Mouse (Mus musculus) thymus, adult 2 months (tissue): ENCODE measurements around the gene Nav1. TPM values are rescaled to one million over a fixed set of nuclear protein-coding genes. Genes with fewer than 3 reads are reported as not detected.

Source experiments
- DNase-seq: peaks from one replicate; pipeline ENCODE4 v3.0.0; 2021
- H3K27ac ChIP-seq: fragments of 200-500 bp; 2 replicates; pipeline ENCODE4 v1.5.1; 2012; ENCODE audit warnings: low read length, control low read depth; ENCODE audit not compliant: control insufficient read depth, insufficient read depth
- H3K27me3 ChIP-seq: fragments of 200-500 bp; 2 replicates; pipeline ENCODE4 v1.6.1; 2012; ENCODE audit warnings: mild to moderate bottlenecking, low read length, moderate library complexity, mixed read lengths; ENCODE audit not compliant: control insufficient read depth, insufficient read depth
- H3K36me3 ChIP-seq: fragments of 200-500 bp; 2 replicates; pipeline ENCODE4 v1.6.1; 2012; ENCODE audit warnings: mild to moderate bottlenecking, low read length, moderate library complexity; ENCODE audit not compliant: control insufficient read depth, insufficient read depth
- H3K4me1 ChIP-seq: fragments of 200-500 bp; replicated peaks from 2 replicates; pipeline ENCODE4 v1.6.1; 2012; ENCODE audit warnings: low read length; ENCODE audit not compliant: control insufficient read depth, insufficient read depth
- H3K4me3 ChIP-seq: fragments of 200-500 bp; 2 replicates; pipeline ENCODE4 v1.5.1; 2012; ENCODE audit warnings: mild to moderate bottlenecking, low read length, control low read depth, moderate library complexity; ENCODE audit not compliant: control insufficient read depth, insufficient read depth
- CTCF ChIP-seq: fragments of 200-500 bp; IDR thresholded peaks from 2 replicates; pipeline ENCODE4 v1.5.1; 2012; ENCODE audit warnings: mild to moderate bottlenecking, control low read depth, low read length, moderate library complexity, borderline replicate concordance; ENCODE audit not compliant: control insufficient read depth, poor library complexity, insufficient read depth; ENCODE audit errors: extremely low read depth
- POLR2A ChIP-seq: fragments of 200-500 bp; IDR thresholded peaks from 2 replicates; pipeline ENCODE4 v1.6.1; 2012; ENCODE audit warnings: mild to moderate bottlenecking, low read length, control low read depth, moderate library complexity; ENCODE audit not compliant: control insufficient read depth, poor library complexity, insufficient read depth; ENCODE audit errors: extremely low read depth
- WGBS: fragments of 180-500 bp; shearing (Covaris S2); methylation state at CpG from one replicate; pipeline ENCODE4 v1.1.7; 2018; 5-methylcytosine and 5-hydroxymethylcytosine counted together
- polyA plus RNA-seq: library from polyadenylated mRNA; depleted of rRNA; stranded (reverse); fragments of >200 nt; gene quantifications from 2 replicates; pipeline ENCODE4 v1.2.3, GENCODE M21; 2012

Gene Nav1
- polyA plus RNA-seq, 1 experiment: 8.7 TPM

DNA sequence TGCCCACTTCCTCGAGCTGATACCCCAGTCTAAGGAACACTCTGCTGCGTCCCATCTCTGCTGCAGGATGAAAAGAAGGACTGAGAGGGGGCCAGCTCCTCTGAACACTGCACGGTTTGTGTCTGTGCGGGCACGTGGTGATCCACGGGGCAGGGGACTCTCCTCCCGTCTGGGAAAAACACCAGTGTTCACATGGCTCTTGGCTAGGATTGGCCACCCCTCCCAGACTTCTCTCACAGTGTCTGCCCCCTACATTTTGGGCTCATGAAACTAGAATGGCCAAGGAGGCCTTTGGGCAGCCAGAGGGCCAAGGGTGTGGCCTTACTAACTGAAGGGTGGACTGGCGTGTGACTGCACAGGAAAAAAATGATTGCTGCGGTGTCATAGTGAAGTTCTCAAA, 125.4 kb downstream of the Nav1 start:
- 94% methylated on average over 9 of the region's 9 CpGs for WGBS
- no peaks in the 10 kb centered on the region for H3K4me1 ChIP-seq
- no peaks in the 10 kb centered on the region for H3K27me3 ChIP-seq
- no peak for DNase-seq
- no peak for TF ChIP-seq CTCF
- TF ChIP-seq POLR2A: no peak
- H3K4me3 ChIP-seq: no peak overlapping the region
- no peaks in the 10 kb centered on the region for H3K36me3 ChIP-seq
- no peak overlapping the region for H3K27ac ChIP-seq

DNA sequence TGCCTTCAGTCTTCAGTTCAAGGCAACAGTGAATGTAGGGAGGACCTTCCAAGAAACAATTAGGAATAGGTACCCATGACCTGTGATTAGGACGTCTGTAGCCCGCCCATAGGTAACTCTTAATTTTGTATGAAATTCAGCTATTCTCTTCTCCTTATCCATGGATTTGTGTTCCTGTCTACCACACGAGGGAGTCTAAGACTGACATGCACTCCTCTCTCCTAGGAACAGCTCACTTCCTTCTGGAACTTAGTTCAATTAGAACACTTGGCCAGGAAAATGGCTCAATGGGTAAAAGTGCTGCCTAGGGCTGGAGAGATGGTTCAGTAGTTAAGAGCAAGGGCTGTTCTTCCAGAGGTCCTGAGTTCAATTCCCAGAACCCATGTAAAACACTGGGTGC, 126.3 kb downstream of the Nav1 start:
- 85% methylated on average over 3 of the region's 3 CpGs for WGBS

DNA sequence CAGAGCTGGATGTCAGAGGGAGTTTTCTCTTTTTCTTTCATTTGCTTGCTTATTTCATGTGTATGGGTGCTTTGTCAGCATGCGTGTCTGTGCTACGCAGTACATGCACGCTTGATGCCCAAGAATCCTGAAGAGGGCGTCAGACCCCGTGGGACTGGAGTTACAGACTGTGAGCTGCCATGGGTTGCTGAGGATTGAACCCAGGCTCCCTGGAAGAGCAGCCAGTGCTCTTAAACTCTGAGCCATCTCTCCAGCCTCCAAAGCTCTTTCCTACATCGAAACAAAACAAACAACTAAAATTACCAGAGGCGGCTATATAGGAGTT, 131.6 kb downstream of the Nav1 start:
- no peaks in the 10 kb centered on the region for H3K27me3 ChIP-seq
- 94% methylated on average over 7 of the region's 7 CpGs for WGBS
- no peak overlapping the region for H3K4me3 ChIP-seq
- 0 out of 2 replicates have a peak, but pooled peaks cover 5% of the 10 kb centered on the region for H3K4me1 ChIP-seq
- no peak for TF ChIP-seq CTCF
- no peak for TF ChIP-seq POLR2A
- DNase-seq: no peak
- no peaks in the 10 kb centered on the region for H3K36me3 ChIP-seq
- H3K27ac ChIP-seq: no peak overlapping the region

More for the DNA sequence above, 126.3 kb downstream of the Nav1 start:
- Histone ChIP-seq H3K4me1 (0 out of 2 replicates have a peak, but pooled peaks cover 3% of the 10 kb centered on the region), H3K27ac (no peak overlapping the region), H3K27me3 (no peaks in the 10 kb centered on the region), H3K4me3 (no peak overlapping the region), H3K36me3 (no peaks in the 10 kb centered on the region)
- TF ChIP-seq CTCF: no peak
- no peak for TF ChIP-seq POLR2A
- no peak for DNase-seq

DNA sequence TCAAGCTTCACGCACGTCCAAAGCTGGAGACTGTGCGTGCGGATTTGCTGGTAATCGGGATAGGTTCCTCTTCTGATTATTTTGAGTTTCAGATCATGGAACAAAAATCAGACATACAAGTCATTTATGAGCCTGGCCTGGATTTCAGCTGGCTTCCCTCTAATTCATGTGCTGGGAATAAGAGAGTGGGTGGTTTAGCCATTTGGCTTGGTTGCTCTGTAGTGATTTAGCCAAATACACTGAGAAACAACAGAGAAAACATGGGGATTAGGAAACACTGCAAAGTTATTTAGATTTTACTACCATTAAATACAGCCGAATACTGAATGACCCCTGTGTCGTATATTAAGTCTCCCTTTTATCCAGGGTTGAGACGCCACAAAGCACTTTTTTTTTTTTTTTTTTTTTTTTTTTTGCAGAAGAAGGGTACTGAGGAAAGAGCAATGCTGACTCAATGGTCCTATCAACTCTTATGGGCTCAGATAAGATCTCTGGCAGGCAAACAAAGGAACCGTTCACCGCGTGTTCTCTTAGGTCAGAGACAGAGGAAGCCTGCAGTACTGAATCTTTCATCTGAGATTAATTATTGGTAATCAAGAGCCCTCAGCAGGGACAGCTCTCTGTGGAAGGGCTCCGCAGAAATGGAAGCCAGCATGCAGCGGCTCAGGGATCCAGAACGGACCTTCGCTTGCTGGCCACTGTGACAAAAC, 132.1 kb downstream of the Nav1 start:
- no peak overlapping the region for H3K27ac ChIP-seq
- H3K4me1 ChIP-seq: 0 out of 2 replicates have a peak, but pooled peaks cover 5% of the 10 kb centered on the region
- no peak for TF ChIP-seq POLR2A
- no peak for TF ChIP-seq CTCF
- no peak for DNase-seq
- WGBS: 73% methylated on average over 15 of the region's 15 CpGs
- no peaks in the 10 kb centered on the region for H3K36me3 ChIP-seq
- H3K4me3 ChIP-seq: no peak overlapping the region
- no peaks in the 10 kb centered on the region for H3K27me3 ChIP-seq

DNA sequence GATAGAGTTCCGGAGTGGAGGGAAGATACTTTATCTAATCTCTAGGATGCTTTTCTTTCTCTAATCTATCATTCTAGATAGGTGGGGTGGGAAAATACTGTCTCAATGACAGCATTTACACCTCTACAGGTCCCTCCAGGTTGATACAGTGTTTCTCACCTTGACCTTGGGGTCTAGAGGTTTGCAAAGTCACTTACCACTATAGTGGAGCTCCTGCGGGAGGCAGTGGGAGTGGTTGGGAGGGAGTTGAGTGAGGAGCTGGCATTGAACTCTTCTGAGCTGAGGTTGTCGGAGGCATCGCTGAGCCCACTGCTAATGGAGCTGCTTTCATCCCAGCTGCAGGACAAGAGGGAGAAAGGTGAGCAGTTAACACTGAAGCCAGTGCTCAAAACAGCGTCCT, 134.6 kb downstream of the Nav1 start:
- Histone ChIP-seq H3K27me3 (no peaks in the 10 kb centered on the region), H3K27ac (no peak overlapping the region), H3K36me3 (no peaks in the 10 kb centered on the region), H3K4me3 (no peak overlapping the region), H3K4me1 (0 out of 2 replicates have a peak, but pooled peaks cover 5% of the 10 kb centered on the region)
- no peak for DNase-seq
- TF ChIP-seq CTCF: no peak
- WGBS: 93% methylated on average over 5 of the region's 5 CpGs

DNA sequence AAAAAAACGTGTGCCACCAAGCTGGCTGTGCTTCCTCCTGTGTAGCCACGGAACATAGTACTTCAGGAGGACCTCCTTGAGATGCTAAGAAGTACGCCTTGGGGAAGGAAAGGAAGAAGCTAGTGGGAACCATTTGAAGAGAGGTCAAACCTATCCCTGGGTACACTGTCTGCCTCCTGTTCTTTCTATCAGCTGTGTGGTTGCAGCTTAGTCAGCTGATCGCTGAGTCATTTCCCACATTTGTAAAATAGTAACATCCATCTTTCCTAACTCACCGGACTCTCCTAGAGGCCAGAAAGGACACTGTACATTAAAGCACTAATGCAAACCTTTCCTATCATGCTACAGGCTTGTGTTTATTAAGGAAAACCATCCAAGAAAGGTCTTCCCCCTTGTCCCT, 135.4 kb downstream of the Nav1 start:
- Histone ChIP-seq H3K4me3 (no peak overlapping the region), H3K36me3 (no peaks in the 10 kb centered on the region), H3K27ac (no peak overlapping the region), H3K27me3 (no peaks in the 10 kb centered on the region), H3K4me1 (0 out of 2 replicates have a peak, but pooled peaks cover 5% of the 10 kb centered on the region)
- no peak for DNase-seq
- TF ChIP-seq CTCF: no peak
- no peak for TF ChIP-seq POLR2A
- 33% methylated on average over 5 of the region's 5 CpGs for whole genome bisulfite sequencing

DNA sequence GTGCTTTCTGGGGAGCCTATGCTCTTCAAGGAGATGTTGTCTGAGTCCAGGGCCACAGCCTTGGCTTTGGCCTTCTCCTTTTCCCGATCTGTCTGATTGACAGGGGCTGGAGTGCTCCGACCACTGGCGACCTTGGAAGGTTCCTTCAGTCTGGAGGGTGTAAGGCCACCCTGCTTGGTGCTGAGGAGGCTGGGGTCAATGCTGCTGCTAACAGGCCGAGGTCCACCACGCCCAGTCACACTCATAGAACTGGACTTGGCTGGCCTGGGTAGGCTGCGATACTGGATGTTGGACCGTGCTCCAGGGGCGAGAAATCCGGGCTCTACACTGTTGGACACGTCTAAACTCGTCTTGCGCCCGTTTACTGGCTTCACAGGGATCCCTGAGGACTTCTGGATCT, 136.5 kb downstream of the Nav1 start:
- no peak for DNase-seq
- H3K4me1 ChIP-seq: 0 out of 2 replicates have a peak, but pooled peaks cover under 1% of the 10 kb centered on the region
- 93% methylated on average over 13 of the region's 13 CpGs for WGBS
- no peak overlapping the region for H3K27ac ChIP-seq
- TF ChIP-seq CTCF (no peak), POLR2A (no peak)
- no peaks in the 10 kb centered on the region for H3K27me3 ChIP-seq
- no peaks in the 10 kb centered on the region for H3K36me3 ChIP-seq
- H3K4me3 ChIP-seq: no peak overlapping the region
